Mouse (Mus musculus) neural tube, embryonic 14.5 days (tissue): ENCODE measurements at regions not wholly inside any gene's neighbourhood (a gene's known extent, or its start where the extent isn't known, plus 50 kb on each side); places are given as distances from the start of the nearest gene placed in this dataset.

Experiments
- ATAC-seq: fragments of 200-750 bp; cut with Nextera tagmentation; 2 replicates; pipeline ENCODE4 v1.8.0; 2017; ENCODE audit warnings: low read depth, mild to moderate bottlenecking, moderate TSS enrichment, moderate library complexity
- H3K27ac ChIP-seq: fragments of 300-500 bp; sonication (generic); 2 replicates; pipeline ENCODE4 v1.5.1; 2014; ENCODE audit warnings: low read depth, mild to moderate bottlenecking, control low read depth, low read length, moderate library complexity, mixed read lengths
- H3K27me3 ChIP-seq: fragments of 300-500 bp; sonication (generic); 2 replicates; pipeline ENCODE4 v1.6.1; 2014; ENCODE audit warnings: low read length; ENCODE audit not compliant: control insufficient read depth, insufficient read depth
- H3K36me3 ChIP-seq: fragments of 300-500 bp; sonication (generic); 2 replicates; pipeline ENCODE4 v1.6.1; 2014; ENCODE audit warnings: low read length, mixed read lengths; ENCODE audit not compliant: control insufficient read depth, insufficient read depth
- H3K4me1 ChIP-seq: fragments of 300-500 bp; sonication (generic); 2 replicates; pipeline ENCODE4 v1.6.1; 2014; ENCODE audit warnings: low read length; ENCODE audit not compliant: control insufficient read depth, insufficient read depth
- H3K4me2 ChIP-seq: fragments of 300-500 bp; sonication (generic); 2 replicates; pipeline ENCODE4 v1.6.1; 2014; ENCODE audit warnings: mild to moderate bottlenecking, low read depth, low read length, control low read depth
- H3K4me3 ChIP-seq: fragments of 300-500 bp; sonication (generic); 2 replicates; pipeline ENCODE4 v1.5.1; 2014; ENCODE audit warnings: low read depth, low read length, control low read depth, mixed read lengths
- H3K9ac ChIP-seq: fragments of 300-500 bp; sonication (generic); replicated peaks from 2 replicates; pipeline ENCODE4 v1.6.1; 2014; ENCODE audit warnings: low read depth, mild to moderate bottlenecking, control low read depth, low read length, mixed read lengths
- H3K9me3 ChIP-seq: fragments of 300-500 bp; sonication (generic); 2 replicates; pipeline ENCODE4 v1.6.1; 2016; ENCODE audit warnings: low read length; ENCODE audit not compliant: control insufficient read depth
- WGBS: fragments of 180-500 bp; shearing (Covaris S2); extraction: QIAGEN DNeasy Blood & Tissue Kit; methylation state at CpG from one replicate; pipeline ENCODE4 v1.1.7; 2014; 5-methylcytosine and 5-hydroxymethylcytosine counted together

GRCm38 (mm10) chr17:7608046-7608445 is 219.1 kb downstream of the Fndc1 start:
- Histone ChIP-seq H3K4me1 (no peaks in the 10 kb centered on the region), H3K36me3 (no peaks in the 10 kb centered on the region), H3K9ac (no peak overlapping the region), H3K4me3 (no peak overlapping the region), H3K4me2 (no peak overlapping the region), H3K9me3 (no peaks in the 10 kb centered on the region), H3K27me3 (no peaks in the 10 kb centered on the region), H3K27ac (no peak overlapping the region)
- ATAC-seq = no peak
- 81% methylated on average over 11 of the region's 11 CpGs for WGBS

- Histone ChIP-seq H3K9ac (no peak overlapping the region), H3K27me3 (no peaks in the 10 kb centered on the region), H3K27ac (no peak overlapping the region), H3K4me3 (no peak overlapping the region), H3K4me1 (no peaks in the 10 kb centered on the region), H3K9me3 (no peaks in the 10 kb centered on the region), H3K4me2 (no peak overlapping the region), H3K36me3 (no peaks in the 10 kb centered on the region)
- 75% methylated on average over 4 of the region's 4 CpGs for WGBS
- no peak for ATAC-seq
Observed at GRCm38 (mm10) chr17:7607431-7607830, 219.7 kb downstream of the Fndc1 start.

- no peaks in the 10 kb centered on the region for H3K27me3 ChIP-seq
- 34% methylated on average over 5 of the region's 5 CpGs for WGBS
- H3K36me3 ChIP-seq = no peaks in the 10 kb centered on the region
- no peak for ATAC-seq
- no peak overlapping the region for H3K4me3 ChIP-seq
- no peak overlapping the region for H3K9ac ChIP-seq
- no peak overlapping the region for H3K4me2 ChIP-seq
- H3K9me3 ChIP-seq = no peaks in the 10 kb centered on the region
- H3K4me1 ChIP-seq = no peaks in the 10 kb centered on the region
- no peak overlapping the region for H3K27ac ChIP-seq
Observed at GRCm38 (mm10) chr17:7604813-7605504, 219.7 kb upstream of the Unc93a2 start.

GRCm38 (mm10) chr17:7604096-7604495 is 218.8 kb upstream of the Unc93a2 start:
- no peaks in the 10 kb centered on the region for H3K36me3 ChIP-seq
- WGBS = 89% methylated on average over 3 of the region's 3 CpGs
- no peak for ATAC-seq
- H3K4me1 ChIP-seq = no peaks in the 10 kb centered on the region
- H3K9me3 ChIP-seq = no peaks in the 10 kb centered on the region
- no peak overlapping the region for H3K4me2 ChIP-seq
- no peaks in the 10 kb centered on the region for H3K27me3 ChIP-seq
- H3K27ac ChIP-seq = no peak overlapping the region
- no peak overlapping the region for H3K9ac ChIP-seq
- H3K4me3 ChIP-seq = no peak overlapping the region

- no peaks in the 10 kb centered on the region for H3K9me3 ChIP-seq
- no peak overlapping the region for H3K9ac ChIP-seq
- no peaks in the 10 kb centered on the region for H3K27me3 ChIP-seq
- H3K4me1 ChIP-seq = no peaks in the 10 kb centered on the region
- no peak overlapping the region for H3K4me2 ChIP-seq
- no peak overlapping the region for H3K27ac ChIP-seq
- no peaks in the 10 kb centered on the region for H3K36me3 ChIP-seq
- no peak overlapping the region for H3K4me3 ChIP-seq
- WGBS = 72% methylated on average over 2 of the region's 2 CpGs
- no peak for ATAC-seq
Observed at GRCm38 (mm10) chr17:7600555-7600954, 215.3 kb upstream of the Unc93a2 start.

GRCm38 (mm10) chr17:7597481-7597880 is 212.2 kb upstream of the Unc93a2 start:
- no peaks in the 10 kb centered on the region for H3K4me1 ChIP-seq
- no peak overlapping the region for H3K4me2 ChIP-seq
- H3K27me3 ChIP-seq = no peaks in the 10 kb centered on the region
- WGBS = 61% methylated on average over 2 of the region's 2 CpGs
- no peak overlapping the region for H3K9ac ChIP-seq
- H3K4me3 ChIP-seq = no peak overlapping the region
- ATAC-seq = no peak
- H3K36me3 ChIP-seq = no peaks in the 10 kb centered on the region
- no peak overlapping the region for H3K27ac ChIP-seq
- H3K9me3 ChIP-seq = no peaks in the 10 kb centered on the region

- 12% methylated on average over 3 of the region's 3 CpGs for WGBS
- Histone ChIP-seq H3K9ac (no peak overlapping the region), H3K9me3 (no peaks in the 10 kb centered on the region), H3K4me3 (no peak overlapping the region), H3K36me3 (no peaks in the 10 kb centered on the region), H3K4me2 (no peak overlapping the region), H3K4me1 (no peaks in the 10 kb centered on the region), H3K27ac (no peak overlapping the region), H3K27me3 (no peaks in the 10 kb centered on the region)
- ATAC-seq = no peak
Observed at GRCm38 (mm10) chr17:7594801-7595200, 209.5 kb upstream of the Unc93a2 start.

GRCm38 (mm10) chr17:7592491-7592890 is 207.2 kb upstream of the Unc93a2 start:
- Histone ChIP-seq H3K27ac (no peak overlapping the region), H3K9ac (no peak overlapping the region), H3K4me1 (no peaks in the 10 kb centered on the region), H3K4me3 (no peak overlapping the region), H3K4me2 (no peak overlapping the region), H3K27me3 (no peaks in the 10 kb centered on the region), H3K36me3 (no peaks in the 10 kb centered on the region), H3K9me3 (no peaks in the 10 kb centered on the region)
- 89% methylated on average over 4 of the region's 4 CpGs for WGBS
- ATAC-seq = no peak

GRCm38 (mm10) chr17:7582866-7583398 is 197.7 kb upstream of the Unc93a2 start:
- Histone ChIP-seq H3K9ac (no peak overlapping the region), H3K4me2 (no peak overlapping the region), H3K36me3 (no peaks in the 10 kb centered on the region), H3K4me1 (no peaks in the 10 kb centered on the region), H3K9me3 (no peaks in the 10 kb centered on the region), H3K4me3 (no peak overlapping the region), H3K27ac (no peak overlapping the region), H3K27me3 (no peaks in the 10 kb centered on the region)
- 75% methylated on average over 4 of the region's 4 CpGs for WGBS
- no peak for ATAC-seq
